In genomic region chr5:102074086-102074485, GRCm38 (mm10) we compare ENCODE assay signal across 8 mouse cellular contexts. TPM values are rescaled to one million over a fixed set of nuclear protein-coding genes. Genes with fewer than 3 reads are reported as not detected.
DNase-seq lines count a peak whose midpoint lies in the region; TF ChIP-seq lines count a peak whose summit lies in the region.
"Had no signal": no experiment of that assay in that cellular context is flagged by ENCODE, and none has a peak within 500 bp of the region (broad histone marks: within the 10 kb centered on the region; RNA-seq: fewer than 3 reads in every experiment).

No protein-coding gene starts in this region.

- intact Hi-C loops in left cerebral cortex, adult 2 months (cut with DNase I): loop anchor here (5.0 kb wide), 1 partner anchor 307 kb away; the partner anchor contains the start of gene Cds1

- H3K27ac ChIP-seq in ES-E14 (ENCODE audit: insufficient read depth, low read depth, low read length, poor library complexity, severe bottlenecking): no peak overlapping the region
- H3K27ac ChIP-seq in left cerebral cortex, adult 2 months: no peak overlapping the region

- H3K9ac ChIP-seq in ES-E14 (ENCODE audit: insufficient read depth, low read depth, low read length, poor library complexity, severe bottlenecking): no peak overlapping the region

- H3K4me3 ChIP-seq in ES-E14 (ENCODE audit: insufficient read depth in 1 of 2, low read depth in 1 of 2, low read length in 2 of 2, poor library complexity in 1 of 2, severe bottlenecking in 1 of 2): no peak overlapping the region
- H3K4me3 ChIP-seq in left cerebral cortex, adult 2 months: no peak overlapping the region
- H3K4me3 ChIP-seq: megakaryocyte, embryonic 14.5 days had no signal

- DNase-seq in left cerebral cortex, adult 11 months (ENCODE audit: low spot score): peak; percentile 76
- DNase-seq in left cerebral cortex, adult 8-10 months (ENCODE audit: low spot score in 2 of 2): no peak
- DNase-seq in ES-E14 (ENCODE audit: low read depth, low spot score): no peak
- DNase-seq in adrenal gland, postnatal 36 days: peak; percentile 58 to 66
- peak; percentile 55 to 64 for DNase-seq in frontal cortex, postnatal 25 days (ENCODE audit: low spot score in 2 of 2)
- DNase-seq in left cerebral cortex, adult 2 months (ENCODE audit: extremely low spot score in 1 of 2, low spot score in 2 of 2): peak; percentile 60 to 65
- DNase-seq in retina, postnatal 7 days (ENCODE audit: low read depth, low spot score): peak; percentile 78

- H3K36me3 ChIP-seq in ES-E14 (ENCODE audit: control insufficient read depth, insufficient read depth, low read length, poor library complexity, severe bottlenecking): no peaks in the 10 kb centered on the region

- H3K4me1 ChIP-seq in ES-E14 (ENCODE audit: control insufficient read depth in 2 of 2, insufficient read depth in 2 of 2, low read length in 2 of 2, poor library complexity in 1 of 2): peaks cover 0 to 5% of the 10 kb centered on the region in 2 experiments; a peak in 3 of 4 replicates

- H3K9me3 ChIP-seq in ES-E14 (ENCODE audit: control insufficient read depth, insufficient read depth, low read depth, low read length): no peaks in the 10 kb centered on the region
- H3K9me3 ChIP-seq: megakaryocyte, embryonic 14.5 days had no signal

- peak; percentile 71 for TF ChIP-seq CTCF in left cerebral cortex, adult 2 months (IDR thresholded peaks at IDR 0.05)

- in situ Hi-C loops in ES-E14 (cut with MboI; ENCODE audit: low sequenced_read_pairs in 2 of 2, unreplicated experiment in 2 of 2): no loop called here

TF ChIP-seq in ES-E14, 5 proteins besides CTCF, POLR2A, EP300 and RAD21:
- TF ChIP-seq ZNF384 (IDR thresholded peaks at IDR 0.05; ENCODE audit: low read depth, low read length): peak; percentile 54; the same call in 1 of the 2 replicates
- peak; percentile 79 for TF ChIP-seq ZC3H11A (IDR thresholded peaks at IDR 0.05; ENCODE audit: borderline replicate concordance, low read depth, low read length)
- TF ChIP-seq MAFK (IDR thresholded peaks at IDR 0.05; ENCODE audit: insufficient read depth, low read depth, low read length): no peak

RNA-seq across cellular contexts. Expression of gene Wdfy3, which starts 4.4 kb away (rescaled TPM):
- 100 to 1,000 TPM; 117 to 149 (median 125) TPM for total RNA-seq in left cerebral cortex, adult 8-10 months (2022)
- total RNA-seq in ES-E14 (2012; rRNA removed): 25.3 and 38.1 TPM in 2 replicates
- 10 to 100 TPM; 41.5 to 51.1 TPM for total RNA-seq in adrenal gland, postnatal 36 days (2021)
- total RNA-seq in left cerebral cortex, adult 2 months (2021): 100 to 1,000 TPM; 139 to 145 TPM

Comparison
In these comparisons a context has a peak if more than half of its experiments do, and no peak if none do; other contexts are left out.
1. DNase-seq: peak in left cerebral cortex, adult 11 months (single experiment), adrenal gland, postnatal 36 days (2 of 2), frontal cortex, postnatal 25 days (2 of 2), left cerebral cortex, adult 2 months (2 of 2) and retina, postnatal 7 days (single experiment); none in left cerebral cortex, adult 8-10 months (0 of 2) and ES-E14 (single experiment).